Mouse (Mus musculus): ENCODE measurements around the gene Cpa1.

DNA sequence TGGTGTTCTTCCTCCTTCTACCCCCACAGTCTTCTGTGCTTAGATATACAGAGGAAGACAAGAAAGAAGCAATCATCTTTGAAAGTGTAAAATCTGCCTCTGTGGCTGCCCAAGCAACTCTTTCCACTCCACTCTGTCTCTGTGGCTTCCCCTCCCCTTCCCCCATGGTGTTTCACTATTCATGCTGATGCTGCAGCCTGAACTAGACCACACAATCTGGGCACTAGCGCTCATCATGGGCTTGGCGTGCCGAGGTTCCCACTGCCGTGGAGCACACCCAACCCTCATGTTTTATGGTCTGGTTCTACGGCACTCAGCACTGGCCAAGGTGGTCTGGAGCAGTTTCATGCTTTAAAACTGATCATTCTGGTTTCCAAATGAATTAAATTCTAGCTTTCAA is 32.7 kb downstream of the Cpa1 start:
- TF ChIP-seq POLR2A (IDR thresholded peaks at IDR 0.05; ENCODE audit: low read depth, low read length) (no peak), CTCF (IDR thresholded peaks at IDR 0.05; ENCODE audit: extremely low read depth, insufficient read depth, insufficient read length, insufficient replicate concordance) (no peak)
